Mouse (Mus musculus) heart, postnatal 36 days (tissue): ENCODE data around the gene Btrc. TPM values are rescaled to one million over a fixed set of nuclear protein-coding genes. Genes with fewer than 3 reads are reported as not detected.

ENCODE experiments used
- DNase-seq, 2 experiments: peaks; one replicate each; pipeline ENCODE4 v3.0.0; 2021 to 2022
- intact Hi-C: fragments of 180-260 bp; cut with DNase I; formaldehyde crosslinking; loops from one replicate; pipeline ENCODE4 v1.15.1; 2025
- total RNA-seq, 2 experiments: library from RNA; stranded (reverse); gene quantifications; 2 replicates each; pipeline ENCODE4 v1.2.3; 2021

The Btrc gene
- total RNA-seq, 2 experiments from 2014 or later = 18.6 to 23.5 TPM

DNA sequence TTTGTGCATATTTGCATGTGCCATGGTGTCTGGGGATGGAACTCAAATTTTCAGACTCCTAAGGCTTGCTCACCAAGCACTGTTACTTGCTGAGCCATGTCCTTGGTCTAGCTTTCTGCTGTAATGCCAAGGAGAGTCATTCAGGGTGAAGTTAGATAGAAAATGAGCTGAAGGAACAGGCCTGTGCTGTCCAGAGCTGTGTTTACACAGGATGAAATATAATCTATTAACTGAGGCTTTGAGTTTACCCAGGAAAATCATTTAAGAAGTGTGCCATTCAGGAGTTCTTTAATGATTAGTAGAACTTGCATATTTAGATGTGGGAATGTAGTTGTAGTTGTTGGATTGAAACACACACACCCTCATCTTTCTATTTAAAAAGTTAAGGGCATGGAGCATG is 54.1 kb downstream of the Btrc start:
- no peak for DNase-seq
- intact Hi-C loops = loop anchor here (5.0 kb wide), 1 partner anchor 50 kb away; no protein-coding TSS in a partner anchor

DNA sequence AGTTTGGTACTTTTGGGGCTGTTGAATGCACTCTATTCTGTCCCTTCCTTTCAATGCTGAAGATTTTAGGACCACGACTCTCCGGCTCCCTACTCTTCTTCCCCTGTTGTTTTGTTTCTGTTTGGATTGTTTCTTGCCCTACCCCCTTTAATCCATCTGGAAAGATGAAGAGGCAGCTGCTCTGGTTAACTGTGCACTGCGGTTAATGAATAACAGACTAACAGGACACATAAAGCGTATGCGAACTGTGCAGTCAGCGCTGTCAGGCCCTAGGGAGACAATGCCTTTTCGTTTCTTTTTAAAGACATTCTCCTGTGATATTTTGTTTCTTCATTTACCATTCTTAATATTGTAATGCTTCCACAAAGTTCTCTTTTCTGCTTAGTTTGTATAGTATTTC is 58.7 kb downstream of the Btrc start:
- intact Hi-C loops = no loop called here
- no peak for DNase-seq

DNA sequence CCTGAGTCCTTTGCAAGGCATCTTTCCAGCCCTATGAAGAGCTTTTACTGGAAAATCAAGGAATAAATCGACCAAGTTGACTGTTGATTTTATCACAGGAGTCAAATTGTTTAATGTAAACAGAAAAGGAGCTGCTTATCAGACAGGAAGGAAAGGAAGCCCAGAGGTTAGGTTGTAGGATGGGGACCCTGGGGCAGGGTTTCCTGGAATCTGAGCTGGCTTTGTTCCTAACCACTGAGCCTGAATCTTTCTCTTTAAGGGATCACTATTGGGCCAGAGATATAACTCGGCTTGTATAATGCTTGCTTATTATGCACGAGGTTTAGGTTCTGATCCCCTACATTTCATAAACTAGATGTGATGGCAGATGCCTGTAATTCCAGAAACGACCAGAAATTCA is 64.6 kb downstream of the Btrc start:
- intact Hi-C loops = no loop called here
- no peak for DNase-seq

DNA sequence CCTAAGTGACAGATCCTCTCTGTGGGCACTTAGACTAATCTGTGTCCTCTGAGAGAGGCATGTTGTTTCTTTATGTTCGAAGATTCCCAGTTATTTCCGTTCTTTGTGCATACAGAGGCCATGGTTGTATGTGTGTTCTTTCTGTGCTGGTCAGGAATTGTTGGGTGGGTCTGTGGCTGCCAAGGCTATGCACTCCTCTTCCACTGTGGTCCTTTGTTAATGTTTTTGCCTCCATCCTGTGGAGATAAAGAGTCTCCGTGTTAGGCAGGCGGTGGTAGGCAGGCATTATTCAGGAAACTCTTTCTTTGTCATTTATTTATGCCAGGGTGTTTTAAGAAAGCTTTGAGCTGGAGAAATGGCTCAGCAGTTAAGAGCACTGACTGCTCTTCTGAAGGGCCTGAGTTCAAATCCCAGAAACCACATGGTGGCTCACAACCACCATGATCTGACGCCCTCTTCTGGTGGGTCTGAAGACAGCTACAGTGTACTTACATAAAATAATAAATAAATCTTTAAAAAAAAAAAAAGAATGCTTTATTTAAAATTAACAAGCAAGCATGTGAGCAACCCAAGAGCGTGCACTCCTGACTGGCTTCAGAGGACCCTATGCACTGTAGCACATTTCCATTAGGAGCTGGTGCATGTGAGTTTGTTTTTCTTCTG is 67.6 kb downstream of the Btrc start:
- no peak for DNase-seq
- intact Hi-C loops = no loop called here

DNA sequence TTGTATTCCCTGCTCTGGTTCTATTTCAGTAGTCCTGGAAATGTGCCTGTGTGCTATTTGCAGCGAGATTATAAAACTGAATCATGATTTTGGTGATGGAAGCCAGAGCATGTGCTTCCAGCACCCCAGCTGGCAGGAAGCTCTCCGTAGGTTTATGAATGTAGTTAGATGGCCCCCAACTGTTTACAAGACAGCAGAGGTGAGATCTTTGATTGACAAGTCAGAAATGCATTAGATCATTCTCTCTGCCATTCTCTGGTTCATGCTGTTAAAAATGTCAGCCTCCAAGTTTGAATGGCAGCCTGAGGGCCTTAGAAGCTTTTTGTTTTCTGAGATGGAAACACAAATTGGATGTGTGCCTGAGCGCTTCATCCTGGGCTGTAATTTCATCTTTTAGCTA is 68.8 kb downstream of the Btrc start:
- intact Hi-C loops = no loop called here
- no peak for DNase-seq

DNA sequence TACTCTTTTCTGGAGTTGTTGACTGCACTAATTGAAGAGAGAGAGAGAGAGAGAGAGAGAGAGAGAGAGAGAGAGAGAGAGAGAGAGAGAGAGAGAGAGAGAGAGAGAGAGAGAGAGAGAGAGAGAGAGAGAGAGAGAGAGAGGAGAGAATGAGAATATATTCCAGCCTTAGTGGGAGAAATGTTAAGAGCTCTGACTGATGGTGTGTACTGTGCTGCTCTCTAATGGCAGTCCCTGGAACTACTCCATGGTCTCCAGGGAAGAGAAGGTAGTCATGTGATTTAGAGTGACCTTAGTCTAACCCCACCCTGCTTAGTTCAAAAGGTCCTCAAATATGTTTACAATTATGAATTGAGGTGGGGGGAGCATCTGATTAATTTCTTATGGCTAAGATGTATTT is 72.5 kb downstream of the Btrc start:
- intact Hi-C loops = loop anchor here (1.0 to 5.0 kb wide), 5 partner anchors 69 to 259 kb away; no protein-coding TSS in a partner anchor
- peak; percentile 69 to 74 for DNase-seq

DNA sequence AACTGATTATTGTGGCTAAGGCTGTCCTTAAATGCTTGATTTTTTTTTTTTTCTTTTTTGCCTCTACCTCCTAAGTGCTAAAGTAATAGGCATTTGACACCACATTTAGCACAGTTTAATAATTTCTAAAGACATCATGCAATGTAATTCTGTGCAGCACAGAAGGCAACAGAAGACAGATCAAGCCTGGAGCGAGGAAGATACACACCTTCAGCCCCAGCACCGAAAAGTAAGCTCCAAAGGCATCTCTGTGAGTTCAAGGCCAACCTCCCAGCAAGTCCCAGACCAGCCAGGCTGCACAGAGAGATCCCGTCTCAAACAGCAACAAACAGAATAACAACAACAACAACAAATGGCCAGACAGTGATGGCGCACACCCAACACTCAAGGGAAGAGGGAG is 73.6 kb downstream of the Btrc start:
- intact Hi-C loops = loop anchor here (2.0 to 5.0 kb wide), 4 partner anchors 70 to 260 kb away; no protein-coding TSS in a partner anchor
- DNase-seq = no peak

DNA sequence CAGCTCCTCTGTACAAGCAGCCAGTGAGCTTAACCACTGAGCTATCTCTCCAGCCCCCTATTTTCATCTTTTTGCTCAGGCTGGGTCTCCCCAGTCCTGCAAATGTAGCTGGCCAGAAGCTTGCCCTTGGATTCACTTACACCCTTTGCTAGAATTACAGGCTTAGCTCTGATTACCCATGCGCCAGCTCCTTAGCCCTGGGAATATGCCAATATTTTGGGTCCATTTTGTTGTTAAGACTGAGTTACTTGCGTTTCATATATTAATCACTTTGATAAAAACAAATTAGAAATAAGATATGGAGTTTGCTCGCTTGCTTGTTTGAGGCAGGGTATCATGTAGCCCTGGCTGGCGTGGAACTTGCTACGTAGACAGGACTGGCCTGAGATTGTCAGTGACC is 74.7 kb downstream of the Btrc start:
- intact Hi-C loops = loop anchor here (5.0 kb wide), 3 partner anchors 71 to 261 kb away; no protein-coding TSS in a partner anchor
- no peak for DNase-seq

DNA sequence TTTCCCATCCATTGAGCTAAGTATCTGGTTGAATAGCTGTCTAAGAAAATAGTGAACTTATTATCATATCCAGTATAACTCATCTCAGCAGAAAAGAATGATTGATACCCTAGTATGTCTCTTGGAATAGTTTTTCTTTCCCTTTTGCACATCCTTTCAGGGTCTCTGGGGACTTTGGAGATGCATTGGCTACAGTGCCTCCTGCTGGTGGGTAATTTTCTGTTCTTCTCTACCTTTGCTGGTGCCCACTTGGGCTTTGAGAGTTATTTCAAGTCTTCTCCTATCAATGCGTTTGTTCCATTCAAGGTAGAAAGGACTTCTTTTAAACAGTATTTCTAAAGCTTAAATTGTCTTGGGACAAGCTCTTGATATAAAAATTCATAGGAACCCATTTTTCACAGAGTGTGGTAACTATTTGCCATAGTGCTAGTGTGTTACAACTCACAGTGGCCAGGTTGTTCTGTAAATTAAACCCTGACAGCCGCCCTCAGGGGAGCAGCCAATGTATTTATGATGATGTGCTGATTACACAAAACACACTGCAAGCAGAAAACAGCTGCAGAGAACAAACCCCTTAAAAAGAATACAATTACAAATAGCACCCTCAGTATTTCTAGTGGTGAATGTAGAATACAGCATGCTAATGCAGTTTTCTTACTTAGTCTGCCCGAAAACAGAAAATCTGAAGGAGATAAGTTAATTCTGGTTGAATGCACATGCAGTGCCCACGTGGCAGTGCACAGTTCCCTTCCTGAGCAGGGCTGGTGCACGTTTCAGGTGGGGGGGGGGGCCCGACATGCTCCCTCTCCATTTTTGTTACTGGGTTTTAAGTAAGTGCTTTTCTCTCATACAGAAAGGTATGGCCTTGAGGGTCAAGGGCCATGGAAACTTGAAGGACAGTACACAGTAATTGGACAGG is 75.7 kb downstream of the Btrc start:
- no peak for DNase-seq
- intact Hi-C loops = loop anchor here (5.0 kb wide), 3 partner anchors 72 to 262 kb away; no protein-coding TSS in a partner anchor

DNA sequence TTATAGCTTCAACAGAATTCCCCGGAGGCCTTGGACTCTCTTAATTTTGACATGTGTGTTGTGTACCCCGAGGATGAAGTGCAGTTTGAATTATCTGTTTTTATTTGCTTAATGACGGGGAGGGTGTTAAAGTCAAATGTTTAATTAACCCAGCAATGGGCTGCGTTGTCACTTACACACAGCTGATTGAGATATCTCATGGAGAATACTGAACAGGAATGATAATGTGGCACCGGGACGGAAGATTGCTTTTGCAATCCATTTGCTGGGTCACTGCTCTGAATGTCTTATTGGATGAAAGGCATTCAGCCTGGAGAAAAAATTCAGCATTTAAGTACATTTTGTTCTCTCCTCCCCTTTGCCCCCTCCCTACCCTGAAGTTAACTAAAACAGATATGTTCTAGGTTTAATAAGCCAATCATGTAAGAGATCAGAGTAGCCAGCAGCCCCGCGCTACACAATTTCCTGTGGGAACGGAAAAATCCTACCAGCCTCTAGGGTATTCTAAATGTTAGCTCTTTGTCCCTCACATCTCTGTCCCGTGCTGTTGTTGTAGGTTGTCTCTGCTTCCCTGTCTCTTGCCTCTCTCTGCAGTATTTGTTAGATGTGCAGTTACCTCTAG is 77.1 kb downstream of the Btrc start:
- intact Hi-C loops = no loop called here
- DNase-seq = peak in 1 of 2 experiments; percentile 39

DNA sequence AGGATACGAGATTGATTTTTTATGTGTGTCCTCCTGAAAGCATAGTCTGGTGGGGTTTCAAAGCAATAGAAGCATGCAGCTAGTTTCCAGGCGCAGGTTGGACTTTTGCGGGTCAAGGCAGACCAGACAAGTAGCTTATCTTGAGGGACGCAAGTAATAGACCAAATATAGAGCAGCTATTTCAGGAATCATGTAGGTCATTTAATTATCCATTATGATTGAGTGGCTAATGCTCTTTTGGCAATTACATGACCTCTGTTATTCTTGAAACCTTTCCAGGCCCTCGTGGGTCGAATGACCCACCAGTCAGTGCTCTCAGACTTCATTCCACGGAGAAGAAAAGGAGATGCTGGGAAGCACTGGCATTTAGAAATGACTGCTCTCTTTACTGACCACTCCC is 78.2 kb downstream of the Btrc start:
- peak in 1 of 2 experiments; percentile 52 for DNase-seq
- intact Hi-C loops = no loop called here

DNA sequence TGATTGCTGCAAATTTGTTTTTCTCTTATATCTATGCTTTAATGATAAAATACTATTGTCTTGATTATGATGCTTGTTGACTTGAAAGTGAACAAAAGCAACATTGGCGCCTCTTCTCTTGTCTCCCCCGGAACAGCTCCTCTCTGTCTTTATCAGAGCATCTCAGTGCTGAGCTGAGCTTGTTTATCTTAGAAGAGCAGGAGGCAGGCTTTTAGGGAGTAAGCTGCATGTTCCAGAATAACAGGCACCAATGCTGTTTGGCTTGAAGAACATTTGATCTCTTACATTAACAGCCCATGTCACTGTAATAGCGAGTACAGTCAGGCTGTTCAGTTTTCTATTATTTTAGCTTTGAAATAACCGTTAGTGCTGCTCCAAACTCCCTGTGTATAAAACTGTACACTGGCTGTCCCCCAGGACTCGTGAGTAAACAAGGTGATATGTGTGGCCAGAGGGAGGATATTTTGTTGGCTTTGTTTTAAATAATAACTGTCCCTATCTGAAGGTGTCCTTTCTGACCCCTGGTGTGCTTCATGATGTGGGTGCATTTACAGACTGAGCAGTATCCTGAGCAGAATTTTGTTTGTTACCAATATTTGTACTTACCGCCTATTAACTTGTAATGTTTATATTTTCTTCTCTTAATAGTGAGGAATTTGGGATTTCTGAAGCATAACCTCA is 81.9 kb downstream of the Btrc start:
- intact Hi-C loops = no loop called here
- DNase-seq = no peak

DNA sequence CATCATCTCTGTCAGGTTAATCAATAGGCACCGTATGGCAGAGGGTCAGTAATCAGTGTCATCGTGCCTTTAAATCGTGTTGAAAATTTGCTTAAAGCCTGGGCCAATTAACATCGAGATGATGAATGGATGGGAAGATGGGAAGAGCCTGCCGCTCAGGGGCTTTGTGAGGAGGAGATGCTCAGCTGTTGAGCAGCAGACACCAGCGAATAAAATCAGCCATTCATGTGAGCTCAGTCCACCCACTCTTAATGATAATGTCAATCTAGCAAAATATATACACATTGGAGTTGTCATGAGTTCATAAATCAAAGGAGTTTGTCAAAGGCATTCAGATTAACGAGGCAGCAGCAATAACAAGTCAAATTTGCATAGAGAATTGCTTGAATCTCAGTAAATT is 83.1 kb downstream of the Btrc start:
- intact Hi-C loops = no loop called here
- DNase-seq = no peak

DNA sequence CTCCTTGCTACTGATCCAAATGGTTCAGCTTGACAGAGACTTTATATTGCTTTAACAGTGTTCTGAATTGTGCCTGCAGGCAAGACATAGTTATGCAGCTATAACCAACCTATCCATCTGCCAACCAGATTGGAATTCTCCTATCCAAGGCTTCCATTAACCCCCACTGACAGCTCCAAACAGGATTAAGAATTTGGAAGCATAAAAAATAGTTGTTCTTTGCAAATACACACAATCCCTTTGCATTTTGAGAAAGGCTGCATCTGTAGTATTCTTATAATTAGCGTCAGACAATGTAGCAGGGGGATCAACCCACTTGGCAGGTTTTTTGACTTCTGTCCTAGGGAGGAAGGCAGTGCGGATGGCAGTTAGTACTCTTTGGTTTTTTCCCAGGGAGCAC is 83.7 kb downstream of the Btrc start:
- no peak for DNase-seq
- intact Hi-C loops = no loop called here

DNA sequence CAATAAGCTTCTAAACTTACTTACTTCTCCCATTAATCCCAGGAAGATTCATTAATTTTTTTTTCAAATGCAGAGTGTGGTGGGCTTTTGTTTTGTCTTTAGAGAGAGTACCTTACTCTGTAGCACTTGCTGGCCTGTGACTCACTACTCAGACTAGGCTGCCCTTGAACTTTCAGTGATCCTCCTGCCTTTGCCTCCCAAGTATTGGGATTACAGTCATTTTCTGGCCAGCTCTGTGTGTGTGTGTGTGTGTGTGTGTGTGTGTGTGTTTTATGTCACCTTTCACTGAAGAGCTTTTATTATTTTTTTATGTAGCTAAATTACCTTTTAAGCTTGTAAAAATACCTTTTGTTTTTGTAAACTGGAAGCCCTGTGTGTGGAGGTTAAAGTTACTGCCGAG is 84.4 kb downstream of the Btrc start:
- intact Hi-C loops = no loop called here
- DNase-seq = no peak

DNA sequence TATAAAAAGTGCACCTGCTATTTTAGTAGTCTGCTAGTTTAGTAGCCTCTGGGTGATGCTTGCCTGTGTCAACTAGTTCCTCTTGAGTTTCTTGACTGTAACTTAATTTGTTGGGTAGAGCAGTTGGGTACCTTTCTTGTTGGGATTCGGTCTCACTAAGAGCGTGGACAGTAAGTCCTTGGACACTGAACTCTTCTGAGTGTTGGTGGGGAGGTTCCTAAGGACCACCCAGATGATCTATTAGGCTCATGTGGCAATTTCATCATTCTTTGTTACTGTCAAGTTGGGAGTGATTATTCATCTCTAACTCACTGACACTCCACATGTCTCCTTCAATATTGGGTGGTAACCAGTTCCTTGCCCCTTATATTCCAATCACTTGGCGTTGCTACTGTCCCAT is 90.9 kb downstream of the Btrc start:
- intact Hi-C loops = no loop called here

DNA sequence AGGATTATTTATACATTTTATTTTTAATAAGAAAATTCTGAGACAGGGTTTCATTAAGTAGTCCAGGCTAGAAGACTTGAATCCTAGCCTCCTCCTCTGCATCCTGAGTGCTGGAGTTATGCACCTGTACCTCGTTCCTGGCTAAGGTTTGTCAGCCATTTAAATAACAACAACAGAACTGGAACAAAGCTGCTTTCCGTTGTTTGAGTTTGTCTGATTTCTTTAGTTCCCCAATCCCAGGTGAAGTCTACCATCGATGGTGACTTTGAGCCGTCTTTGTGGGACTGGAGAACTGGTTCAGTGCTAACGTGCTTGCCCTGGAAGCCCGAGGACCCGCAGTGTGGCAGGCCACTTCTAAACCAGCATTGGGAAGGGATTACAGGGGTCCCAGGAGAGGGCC is 93.4 kb downstream of the Btrc start:
- no peak for DNase-seq
- intact Hi-C loops = no loop called here

More for the DNA sequence above, 90.9 kb downstream of the Btrc start:
- no peak for DNase-seq

DNA sequence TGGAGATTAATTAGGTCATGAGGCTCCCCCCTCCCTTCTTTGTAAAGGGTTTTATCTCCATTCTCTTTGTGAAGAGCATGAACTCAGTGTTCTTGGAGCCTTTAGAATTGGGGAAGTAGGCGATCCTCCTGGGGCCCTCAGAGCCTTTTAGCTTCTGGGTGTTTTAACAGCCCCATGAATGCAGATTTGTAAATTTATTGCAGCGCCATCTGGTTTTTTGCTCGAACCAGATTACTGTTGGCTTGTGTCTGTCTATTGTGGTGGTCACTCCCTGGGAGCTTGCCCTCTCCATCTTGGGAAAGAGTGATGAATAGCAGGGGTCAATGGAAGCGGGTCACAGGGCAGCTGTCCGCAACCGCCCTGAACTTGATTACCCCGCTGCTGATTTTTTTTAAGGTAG is 95.2 kb downstream of the Btrc start:
- peak in 1 of 2 experiments; percentile 17 for DNase-seq
- intact Hi-C loops = no loop called here

DNA sequence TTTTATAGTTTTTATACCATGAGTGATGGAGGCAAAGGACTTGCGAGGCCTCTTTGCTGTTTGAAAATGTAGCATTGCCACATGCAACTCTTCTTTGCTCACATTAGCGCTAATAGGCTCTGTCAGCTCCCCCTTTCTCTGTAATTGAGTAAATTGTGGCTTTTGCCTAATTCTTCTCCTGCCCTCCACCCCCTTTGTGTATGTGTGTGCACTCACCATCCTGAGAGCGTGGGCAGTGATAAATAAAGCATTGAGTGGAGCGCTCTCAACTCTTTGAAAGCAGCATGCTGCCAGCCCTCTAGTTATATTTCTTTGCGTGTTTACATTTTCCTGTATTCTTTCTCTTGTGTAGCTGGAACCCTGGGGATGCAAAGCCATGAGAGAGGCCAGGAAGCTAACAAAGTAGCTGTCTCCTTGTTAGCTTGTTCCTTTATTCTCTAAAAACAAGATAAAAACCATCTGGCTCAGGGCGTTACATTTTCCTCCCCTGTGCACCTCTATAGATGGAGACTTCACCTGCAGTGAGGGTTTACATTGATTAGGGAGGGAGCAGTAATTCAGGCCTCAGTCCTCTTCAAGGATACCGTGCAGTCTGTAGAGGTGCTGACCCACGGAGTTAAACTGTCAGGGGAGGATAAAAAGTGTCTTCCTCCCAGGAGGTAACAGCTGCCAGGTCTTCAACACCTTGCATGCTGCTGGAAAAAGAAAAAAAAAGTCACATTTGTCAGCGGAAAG is 96.6 kb downstream of the Btrc start:
- intact Hi-C loops = no loop called here
- DNase-seq = no peak
